ENCODE assay signal across 8 mouse cellular contexts in the genomic region with DNA sequence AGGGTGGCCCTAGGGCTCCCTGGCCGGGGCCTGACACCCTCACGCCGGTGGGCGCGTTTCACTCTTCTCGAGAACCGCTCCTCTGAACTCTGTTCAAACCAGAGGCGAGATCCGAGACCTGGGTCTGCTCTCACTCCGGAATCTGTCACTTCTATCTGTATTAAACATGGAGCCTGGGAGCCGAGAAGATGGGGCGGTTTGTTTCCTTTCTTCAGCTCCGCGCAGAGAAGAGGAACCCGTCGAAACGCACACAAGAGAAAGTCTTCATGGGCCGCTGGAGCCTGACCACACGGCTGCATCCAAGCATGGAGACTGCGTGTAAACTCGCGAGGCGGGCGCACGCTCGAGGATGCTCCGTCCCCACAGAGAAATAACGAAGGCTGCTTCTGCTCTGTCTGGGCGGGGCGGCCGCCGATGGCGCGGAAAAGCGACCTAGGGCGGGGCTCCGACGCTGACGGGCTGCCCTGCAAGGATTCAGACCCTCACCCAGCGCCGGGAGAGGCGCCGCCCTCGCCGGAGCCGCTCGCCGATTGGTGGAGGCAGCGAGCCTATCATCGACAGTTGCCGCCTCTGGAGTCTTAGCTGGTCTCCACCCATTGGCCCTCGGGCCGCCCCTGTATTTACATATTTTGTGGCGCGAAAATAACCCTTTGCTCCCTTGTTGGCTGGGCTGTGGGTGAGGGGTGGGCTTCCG. TPM values are rescaled to one million over a fixed set of nuclear protein-coding genes. Genes with fewer than 3 reads are reported as not detected.
DNase-seq lines count a peak whose midpoint lies in the region; ATAC-seq and TF ChIP-seq lines count a peak whose summit lies in the region.

No protein-coding gene starts in this region.

- TF ChIP-seq EP300 in heart, postnatal 0 days (IDR thresholded peaks at IDR 0.05; ENCODE audit: low read depth): peak; percentile 26; the same call in 1 of the 2 replicates

- no peaks in the 10 kb centered on the region for H3K27me3 ChIP-seq in embryonic facial prominence, embryonic 10.5 days (replicated peaks; ENCODE audit: low read depth, poor library complexity, severe bottlenecking)
- peaks cover 9% of the 10 kb centered on the region; the same call in 1 of the 2 replicates for H3K27me3 ChIP-seq in heart, postnatal 0 days (ENCODE audit: control insufficient read depth, insufficient read depth, low read length)
- no peaks in the 10 kb centered on the region for H3K27me3 ChIP-seq in limb, embryonic 10.5 days (ENCODE audit: low read depth, poor library complexity, severe bottlenecking)
- H3K27me3 ChIP-seq in midbrain, embryonic 12.5 days: no peaks in the 10 kb centered on the region

- H3K27ac ChIP-seq in embryonic facial prominence, embryonic 10.5 days (replicated peaks): peak overlapping the region; percentile 99
- peak overlapping the region; percentile 94 for H3K27ac ChIP-seq in heart, postnatal 0 days (ENCODE audit: low read depth)
- H3K27ac ChIP-seq in limb, embryonic 10.5 days: peak overlapping the region; percentile 99
- peak overlapping the region; percentile 90 for H3K27ac ChIP-seq in midbrain, embryonic 12.5 days (replicated peaks)

- no peak for TF ChIP-seq CTCF in heart, postnatal 0 days (IDR thresholded peaks at IDR 0.05; ENCODE audit: low read depth)

- peak overlapping the region; percentile 73 for H3K9ac ChIP-seq in heart, postnatal 0 days (replicated peaks; ENCODE audit: low read depth, low read length)
- H3K9ac ChIP-seq in midbrain, embryonic 12.5 days (replicated peaks): peak overlapping the region; percentile 70

- H3K4me3 ChIP-seq in embryonic facial prominence, embryonic 10.5 days: peak overlapping the region; percentile 100
- H3K4me3 ChIP-seq in heart, postnatal 0 days (ENCODE audit: low read depth, low read length): peak overlapping the region; percentile 77
- H3K4me3 ChIP-seq in limb, embryonic 10.5 days: peak overlapping the region; percentile 99
- peak overlapping the region; percentile 53 for H3K4me3 ChIP-seq in midbrain, embryonic 12.5 days

- under 1% methylated on average over 56 of the region's 56 CpGs for WGBS in embryonic facial prominence, embryonic 10.5 days
- WGBS in heart, postnatal 0 days: under 1% methylated on average over 56 of the region's 56 CpGs
- under 1% methylated on average over 56 of the region's 56 CpGs for WGBS in limb, embryonic 10.5 days
- WGBS in midbrain, embryonic 12.5 days: under 1% methylated on average over 56 of the region's 56 CpGs

- peak; percentile 89 for ATAC-seq in heart, postnatal 0 days (ENCODE audit: insufficient read depth, low read depth)
- peak; percentile 89 for ATAC-seq in midbrain, embryonic 12.5 days (ENCODE audit: low FRiP score, low read depth)

- H3K4me2 ChIP-seq in heart, postnatal 0 days (ENCODE audit: low read depth, low read length): peak overlapping the region; percentile 96
- H3K4me2 ChIP-seq in midbrain, embryonic 12.5 days (replicated peaks): peak overlapping the region; percentile 67

- peaks cover 24% of the 10 kb centered on the region for H3K4me1 ChIP-seq in embryonic facial prominence, embryonic 10.5 days
- 0 out of 2 replicates have a peak, but pooled peaks cover 7% of the 10 kb centered on the region for H3K4me1 ChIP-seq in heart, postnatal 0 days (ENCODE audit: control insufficient read depth, insufficient read depth)
- peaks cover 17% of the 10 kb centered on the region for H3K4me1 ChIP-seq in limb, embryonic 10.5 days
- peaks cover 6% of the 10 kb centered on the region for H3K4me1 ChIP-seq in midbrain, embryonic 12.5 days

- H3K9me3 ChIP-seq in embryonic facial prominence, embryonic 10.5 days: no peaks in the 10 kb centered on the region
- H3K9me3 ChIP-seq in heart, postnatal 0 days (replicated peaks; ENCODE audit: control insufficient read depth, low read length): no peaks in the 10 kb centered on the region
- H3K9me3 ChIP-seq in limb, embryonic 10.5 days (replicated peaks): no peaks in the 10 kb centered on the region
- no peaks in the 10 kb centered on the region for H3K9me3 ChIP-seq in midbrain, embryonic 12.5 days

- H3K36me3 ChIP-seq in embryonic facial prominence, embryonic 10.5 days (replicated peaks): no peaks in the 10 kb centered on the region
- no peaks in the 10 kb centered on the region for H3K36me3 ChIP-seq in heart, postnatal 0 days (replicated peaks; ENCODE audit: control insufficient read depth, insufficient read depth, low read length)
- H3K36me3 ChIP-seq in limb, embryonic 10.5 days: no peaks in the 10 kb centered on the region
- H3K36me3 ChIP-seq in midbrain, embryonic 12.5 days: no peaks in the 10 kb centered on the region

- peak; percentile 69 to 74 for DNase-seq in B cell, adult 2 months
- peak; percentile 99 for DNase-seq in R1 (ENCODE audit: low read depth, low spot score)
- peak; percentile 100 for DNase-seq in embryonic facial prominence, embryonic 10.5 days (ENCODE audit: low spot score)
- peak; percentile 95 for DNase-seq in heart, postnatal 0 days (ENCODE audit: low spot score)
- DNase-seq in limb, embryonic 10.5 days (ENCODE audit: low spot score): peak; percentile 97
- DNase-seq in spleen, postnatal 36 days (ENCODE audit: low spot score in 2 of 2): peak; percentile 89 to 91
- DNase-seq in layer of hippocampus, postnatal 25 days (ENCODE audit: extremely low spot score in 1 of 2, low spot score in 1 of 2): no peak

RNA-seq across cellular contexts. Expression of gene Igf2bp3, which starts 3.0 kb away (rescaled TPM):
- polyA plus RNA-seq in embryonic facial prominence, embryonic 10.5 days (2016; fragmentation: Nextera tagmentation; extraction: Ambion mirVana): 159 TPM in 2 replicates
- total RNA-seq in heart, postnatal 0 days (2014; rRNA removed; ENCODE audit: low replicate concordance): 9.4 and 21.5 TPM in 2 replicates
- polyA plus RNA-seq in heart, postnatal 0 days (2015; fragmentation: Nextera tagmentation; extraction: Ambion mirVana): 19.0 and 21.0 TPM in 2 replicates
- 148 and 149 TPM in 2 replicates for polyA plus RNA-seq in limb, embryonic 10.5 days (2016; fragmentation: Nextera tagmentation; extraction: Ambion mirVana)
- 114 and 122 TPM in 2 replicates for polyA plus RNA-seq in midbrain, embryonic 12.5 days (2016; fragmentation: Nextera tagmentation; extraction: Ambion mirVana)
- under 1 TPM in 1 of 2 experiments, not detected in 1; 0.27 TPM for total RNA-seq in layer of hippocampus, postnatal 25 days (2021)

RNA-seq across cellular contexts. Expression of gene Tra2a, which starts 46.1 kb away (rescaled TPM):
- 123 and 132 TPM in 2 replicates for polyA plus RNA-seq in embryonic facial prominence, embryonic 10.5 days (2016; fragmentation: Nextera tagmentation; extraction: Ambion mirVana)
- total RNA-seq in heart, postnatal 0 days (2014; rRNA removed; ENCODE audit: low replicate concordance): 33.6 and 41.8 TPM in 2 replicates
- polyA plus RNA-seq in heart, postnatal 0 days (2015; fragmentation: Nextera tagmentation; extraction: Ambion mirVana): 26.0 and 32.5 TPM in 2 replicates
- polyA plus RNA-seq in limb, embryonic 10.5 days (2016; fragmentation: Nextera tagmentation; extraction: Ambion mirVana): 126 and 128 TPM in 2 replicates
- 160 and 162 TPM in 2 replicates for polyA plus RNA-seq in midbrain, embryonic 12.5 days (2016; fragmentation: Nextera tagmentation; extraction: Ambion mirVana)
- 10 to 100 TPM; 73.6 to 78.1 TPM for total RNA-seq in layer of hippocampus, postnatal 25 days (2021)

Comparison
In these comparisons a context has a peak if more than half of its experiments do, and no peak if none do; other contexts are left out.
1. DNase-seq: peak in B cell, adult 2 months (2 of 2), R1 (single experiment), embryonic facial prominence, embryonic 10.5 days (single experiment), heart, postnatal 0 days (single experiment), limb, embryonic 10.5 days (single experiment) and spleen, postnatal 36 days (2 of 2); none in layer of hippocampus, postnatal 25 days (0 of 2).
2. Peak in every context shown above with its lines, with median percentiles within 50 percentile points of each other: H3K27ac ChIP-seq and H3K4me3 ChIP-seq.